Mouse (Mus musculus) granulocyte monocyte progenitor cell, adult 5-6 weeks (primary cell): ENCODE results near the gene Tfap4. TPM values are rescaled to one million over a fixed set of nuclear protein-coding genes. Genes with fewer than 3 reads are reported as not detected.
A peak's percentile ranks its signal among the peaks of the same experiment; 100 is the strongest.
"Not testable (repeated sequence)": the region's sequence is repeated elsewhere in the genome, so short reads cannot be mapped to it uniquely, and the experiment has no call there.

ENCODE experiments used
- ATAC-seq: replicated peaks from 2 replicates; pipeline ENCODE4 v1.8.0; 2016; ENCODE audit warnings: mild to moderate bottlenecking, moderate TSS enrichment, inconsistent platforms; ENCODE audit not compliant: poor library complexity, severe bottlenecking
- total RNA-seq, 2 experiments: library from RNA; stranded (forward) in 1 of 2; stranded (reverse) in 1 of 2; fragments of 200-712, 200-1000 nt in 1 of 2; fragments of >200 nt in 1 of 2; fragmentation: Nextera tagmentation in 1 of 2; gene quantifications; 2 replicates each; pipeline ENCODE4 v1.2.3; 2014 to 2017

Gene Tfap4
- total RNA-seq, 2 experiments from 2014 or later: 46.6 to 47.6 TPM

DNA sequence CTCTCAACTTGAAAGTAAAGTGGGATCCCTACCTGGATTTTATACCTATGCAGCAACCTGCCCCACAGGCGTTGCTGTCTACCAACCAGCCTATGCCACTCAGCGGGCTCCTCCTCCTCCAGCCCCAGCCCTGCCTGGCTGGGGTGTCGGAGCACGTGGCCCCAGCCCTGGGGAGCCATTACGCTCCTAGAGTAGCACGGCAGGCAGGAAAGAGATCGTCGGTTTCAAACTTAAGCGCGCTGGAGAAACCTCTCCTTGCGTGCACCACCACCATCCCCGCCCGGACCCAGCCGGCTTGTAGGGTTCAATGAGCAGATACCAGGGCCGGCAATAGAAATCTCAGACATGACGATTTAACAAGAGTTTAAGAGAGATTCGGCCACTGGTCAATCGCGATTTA is 1.7 kb downstream of the Tfap4 start:
- peak; percentile 34 for ATAC-seq

DNA sequence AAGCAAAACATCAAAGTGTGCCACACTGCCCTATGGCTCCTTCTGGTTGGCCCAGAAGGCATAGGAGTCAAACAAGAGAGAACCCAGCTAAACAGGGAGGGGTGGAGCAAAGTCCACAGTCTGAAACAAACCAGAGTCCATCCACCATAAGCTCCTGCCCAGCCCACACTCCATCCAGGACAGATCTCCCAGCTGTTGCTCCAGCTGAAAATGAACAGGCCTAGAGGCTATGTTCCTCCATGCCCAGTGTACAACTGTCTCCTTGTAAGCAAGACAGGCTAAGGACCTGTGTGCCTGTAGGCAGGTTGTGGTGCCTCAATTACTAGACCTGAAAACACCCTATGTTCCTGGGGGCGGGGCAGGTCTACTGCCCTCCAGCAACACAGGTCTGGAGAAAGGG is 2.6 kb downstream of the Tfap4 start:
- no peak for ATAC-seq

DNA sequence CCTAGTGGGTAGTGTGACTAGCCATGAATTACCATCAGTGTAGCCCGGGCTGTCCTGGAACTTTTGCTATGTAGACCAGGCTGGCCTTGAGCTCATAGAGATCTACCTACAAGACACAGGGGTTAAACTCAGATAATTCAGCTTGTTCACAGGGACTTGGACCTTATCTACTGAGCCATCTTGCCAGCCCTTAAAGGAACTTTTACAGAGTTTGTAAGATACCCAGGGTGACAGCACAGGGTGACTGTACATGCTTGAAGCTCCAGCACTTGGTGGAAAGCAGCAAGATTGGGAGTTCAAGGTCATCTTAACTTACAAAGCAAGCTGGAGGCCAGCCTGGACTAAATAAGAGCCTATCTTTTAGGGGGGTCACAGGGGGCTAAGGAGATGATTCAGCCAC is 4.1 kb downstream of the Tfap4 start:
- no peak for ATAC-seq

DNA sequence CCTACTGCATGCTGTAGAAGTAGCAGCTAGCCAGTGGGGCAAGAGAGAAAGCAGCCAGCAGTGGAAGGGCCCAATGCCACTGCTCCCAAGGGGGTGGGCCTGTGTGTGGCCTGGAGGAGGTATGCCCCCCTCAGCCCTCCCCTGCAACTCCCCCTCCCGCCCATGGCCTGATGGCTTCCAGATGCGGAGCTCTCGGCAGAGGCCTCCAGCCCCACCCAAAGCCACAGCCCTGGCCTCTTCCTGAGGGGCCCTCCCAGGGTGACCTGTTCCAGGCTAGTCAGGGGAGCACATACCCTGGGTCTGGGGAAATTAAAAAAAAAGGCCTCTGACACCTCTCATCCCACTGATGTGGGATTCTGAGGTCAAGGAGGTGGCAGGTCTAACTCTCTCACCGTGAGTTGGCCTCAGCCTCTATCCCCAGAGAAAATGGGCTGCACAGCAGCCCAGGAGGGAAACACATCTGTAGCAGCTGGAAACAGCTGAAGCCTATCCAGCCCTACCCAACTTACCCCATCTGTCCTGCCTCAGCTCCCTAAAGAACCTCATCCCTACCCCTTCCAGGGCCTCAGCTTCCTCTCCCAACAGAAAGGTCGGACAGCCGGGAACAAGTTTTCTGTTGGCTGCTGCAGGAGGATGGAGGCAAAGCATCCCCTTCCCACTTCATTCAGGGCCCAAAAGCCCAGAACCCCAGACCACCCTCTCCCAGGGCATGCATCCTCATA is 6.7 kb downstream of the Tfap4 start:
- peak; percentile 20 for ATAC-seq

DNA sequence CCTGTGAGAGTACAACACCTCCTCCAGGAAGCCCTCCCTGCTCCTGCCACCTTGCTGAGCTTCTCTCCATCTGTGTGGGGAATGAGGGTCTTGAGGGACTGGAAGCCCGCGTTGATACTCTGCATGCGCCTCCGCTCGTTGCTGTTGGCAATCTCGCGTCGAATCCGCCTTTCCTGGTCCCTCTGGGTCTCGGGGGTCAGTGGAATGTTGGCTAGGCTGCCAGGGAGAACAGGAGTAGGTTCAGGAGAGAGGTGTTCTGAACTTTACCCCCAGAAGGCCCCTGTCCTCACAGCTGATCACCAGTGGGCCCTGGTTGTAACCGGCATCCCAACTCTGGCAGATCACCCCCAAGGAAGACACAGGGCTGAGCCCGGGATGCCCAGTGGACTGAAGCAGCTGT is 7.8 kb downstream of the Tfap4 start:
- ATAC-seq: no peak

DNA sequence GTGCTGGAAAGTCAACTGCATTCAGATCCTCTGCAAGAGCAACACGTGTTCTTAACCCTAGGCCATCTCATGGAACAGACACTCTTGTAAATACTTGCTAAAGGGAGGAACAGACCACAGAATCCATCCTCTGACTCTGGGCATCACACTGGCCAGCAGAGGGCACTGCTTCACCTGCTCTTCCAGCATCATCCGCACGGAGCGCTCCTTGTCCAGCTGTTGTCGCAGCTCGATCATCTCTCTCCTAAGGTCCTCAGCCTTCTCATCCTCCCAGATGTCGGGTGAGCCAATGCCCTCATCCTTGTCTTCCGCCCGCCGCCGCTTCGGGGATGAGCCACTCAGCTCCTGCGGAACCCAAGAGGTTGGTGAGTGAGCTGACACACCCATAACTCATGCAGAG is 8.6 kb downstream of the Tfap4 start:
- peak; percentile 83 for ATAC-seq

DNA sequence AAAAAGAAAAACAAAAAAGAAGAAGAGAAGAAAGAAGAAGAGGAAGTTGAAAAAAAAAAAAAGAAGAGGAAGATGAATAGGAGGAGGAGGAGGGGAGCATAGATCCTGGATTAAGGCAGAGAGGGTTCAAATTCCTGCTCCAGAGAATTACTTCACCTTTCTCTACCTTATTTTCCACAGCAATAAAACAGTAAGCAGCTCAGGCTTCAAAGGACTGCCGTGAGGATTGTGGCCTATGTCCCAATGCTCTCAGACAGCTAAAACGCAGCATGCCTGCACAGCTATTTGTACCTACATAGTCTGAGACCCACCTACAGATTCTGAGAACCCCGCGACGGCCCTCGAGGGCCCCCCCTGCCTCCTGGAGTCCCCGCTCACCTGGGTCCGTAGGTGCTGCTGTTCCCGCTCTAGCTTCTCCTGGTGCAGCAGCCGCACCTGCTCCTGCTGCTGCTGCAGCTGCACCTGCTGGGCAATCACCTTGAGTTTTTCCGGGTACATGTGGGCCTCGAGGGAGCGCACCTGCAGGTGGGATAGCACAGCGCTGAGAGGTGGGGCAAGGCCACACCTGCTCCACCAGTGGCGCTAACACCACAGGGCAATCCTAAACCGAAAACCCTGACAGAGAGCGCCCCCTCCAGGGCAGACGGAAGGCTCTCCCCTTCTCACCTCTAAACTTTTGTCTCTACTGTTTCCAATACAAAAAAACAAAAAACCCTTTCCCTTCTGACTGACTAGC is 10.5 kb downstream of the Tfap4 start:
- ATAC-seq: no peak

DNA sequence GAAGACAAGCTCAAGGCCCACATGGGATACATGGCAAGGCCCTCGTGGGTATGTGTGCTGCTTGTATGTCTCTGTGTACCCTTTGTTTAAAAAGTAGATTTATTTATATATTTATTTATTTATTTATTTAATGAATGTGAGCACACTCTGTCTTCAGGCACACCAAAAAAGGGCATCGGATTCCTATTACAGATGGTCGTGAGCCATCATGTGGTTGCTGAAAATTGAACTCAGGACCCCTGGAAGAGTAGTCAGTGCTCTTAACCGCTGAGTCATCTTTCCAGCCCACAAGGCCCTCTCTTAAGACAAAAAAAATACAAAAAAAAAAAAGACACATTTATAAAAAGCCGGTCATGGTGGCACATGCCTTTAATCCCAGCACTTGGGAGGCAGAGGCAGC is 12.0 kb downstream of the Tfap4 start:
- ATAC-seq: no peak

DNA sequence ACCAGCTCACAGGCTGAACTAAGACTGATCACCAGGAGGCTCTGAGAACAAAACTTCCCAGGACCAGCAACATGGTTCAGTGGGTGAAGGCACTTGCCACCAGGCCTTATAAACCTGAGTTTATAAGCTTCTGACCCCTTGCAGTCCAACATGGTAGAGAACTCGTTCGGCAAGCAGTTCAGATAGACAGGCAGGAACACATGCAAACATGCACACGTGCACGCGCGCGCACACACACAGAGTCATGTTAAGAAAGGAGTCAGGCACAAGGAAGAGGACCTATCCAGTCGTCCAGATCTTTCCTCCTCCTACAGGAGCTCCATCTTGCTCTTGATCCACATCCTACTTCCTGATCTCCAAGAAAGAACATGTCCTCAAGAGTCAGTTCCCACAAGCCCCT is 12.8 kb downstream of the Tfap4 start:
- no peak for ATAC-seq

DNA sequence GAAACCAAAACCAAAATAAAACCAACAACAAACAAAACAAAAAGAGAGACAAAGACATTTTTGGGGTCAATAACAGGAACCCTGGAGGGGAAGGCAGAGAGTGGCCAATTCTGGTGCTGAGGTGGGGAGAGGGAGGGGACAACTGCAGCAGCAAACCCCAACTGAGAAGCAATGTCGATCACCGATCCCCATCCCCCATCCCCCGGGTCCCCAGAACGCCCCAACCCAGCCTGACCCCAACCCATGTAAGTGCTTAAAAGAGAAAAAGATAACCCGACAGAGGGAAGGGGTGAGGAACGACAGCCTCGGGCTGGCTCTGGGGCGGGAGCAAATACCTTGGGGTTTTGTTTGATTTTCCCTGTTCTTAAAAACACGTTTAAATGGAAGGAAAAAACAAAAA is 14.8 kb downstream of the Tfap4 start:
- no peak for ATAC-seq

DNA sequence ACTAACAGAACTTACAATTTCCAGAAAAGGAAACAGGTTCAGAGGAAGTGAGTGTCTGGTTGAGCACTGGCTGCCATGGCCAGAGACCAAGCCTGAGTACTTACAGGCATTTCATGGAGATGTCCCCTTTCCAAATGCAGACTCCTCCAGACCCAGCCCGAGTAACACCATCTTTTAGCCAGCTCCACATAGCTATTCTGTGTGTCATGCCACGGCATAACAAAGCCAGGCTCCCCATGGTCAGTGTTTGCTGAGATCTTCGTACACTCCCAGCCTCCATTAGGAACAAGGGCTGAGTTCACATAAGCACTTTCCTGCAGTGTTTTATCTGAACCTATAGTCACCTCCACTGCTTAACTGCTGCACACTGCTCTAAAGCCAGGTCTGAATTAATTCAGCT is 16.4 kb downstream of the Tfap4 start:
- no peak for ATAC-seq

DNA sequence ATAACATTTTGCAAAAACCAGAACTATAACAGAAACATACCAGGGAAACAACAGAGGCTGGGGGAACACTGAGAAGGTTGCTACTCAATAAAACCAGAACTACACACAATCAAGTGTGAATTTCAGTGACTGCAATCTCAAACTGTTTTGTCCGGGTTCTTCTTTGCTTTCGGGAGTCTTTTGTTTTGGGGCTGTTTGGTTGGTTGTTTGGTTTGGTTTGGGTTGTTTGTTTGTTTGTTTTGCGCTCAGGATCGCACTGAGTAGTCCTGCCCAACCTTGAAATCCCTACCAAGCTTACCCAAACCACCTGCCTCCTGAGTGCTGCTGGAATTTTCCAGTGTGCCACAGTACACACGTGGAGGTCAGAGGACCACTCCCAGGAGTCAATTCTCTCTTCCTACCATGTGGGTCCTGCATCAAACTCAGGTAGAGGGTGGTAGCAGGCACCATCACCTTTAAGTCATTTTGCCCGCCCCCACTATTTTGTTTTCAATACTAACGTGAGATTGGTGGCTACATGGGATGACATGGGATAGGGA is 17.3 kb downstream of the Tfap4 start:
- no peak for ATAC-seq

DNA sequence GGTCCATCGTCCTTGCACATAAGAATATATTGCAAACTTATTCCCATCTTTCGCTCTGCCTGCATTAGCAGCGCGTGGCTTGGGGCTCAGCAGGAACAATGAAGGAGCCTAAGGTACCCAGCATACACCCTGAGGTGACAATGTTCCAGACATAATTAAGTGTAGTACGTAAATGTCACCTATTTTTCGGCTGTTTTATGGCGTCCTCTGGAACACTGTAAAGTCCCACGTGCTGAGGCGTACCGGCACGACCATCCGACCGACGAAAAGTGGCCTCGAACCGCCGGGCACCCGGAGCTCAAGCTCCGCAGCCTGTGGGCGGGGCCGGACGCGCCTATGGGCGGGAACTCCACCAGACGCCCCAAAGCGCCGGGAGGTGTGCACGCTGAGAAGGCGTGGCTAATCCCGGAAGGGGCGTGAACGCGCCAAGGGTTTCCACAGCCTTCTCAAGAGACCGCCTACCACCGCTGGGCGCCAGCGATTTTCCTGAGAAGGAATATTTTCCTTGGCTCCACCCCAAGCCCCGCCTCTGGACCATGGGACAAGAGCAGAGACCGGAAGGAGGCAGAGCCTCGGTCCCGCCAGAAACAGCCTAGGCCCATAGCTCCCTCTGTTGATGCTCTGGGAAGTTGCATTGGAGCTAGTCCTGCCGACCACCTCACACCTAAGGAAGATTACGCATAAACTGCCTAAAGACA is 18.0 kb downstream of the Tfap4 start, which contains the start of gene Srl:
Gene Srl (minus strand): TSS at position 316 of the 698 bp plus-strand sequence.
- peak; percentile 94 for ATAC-seq

DNA sequence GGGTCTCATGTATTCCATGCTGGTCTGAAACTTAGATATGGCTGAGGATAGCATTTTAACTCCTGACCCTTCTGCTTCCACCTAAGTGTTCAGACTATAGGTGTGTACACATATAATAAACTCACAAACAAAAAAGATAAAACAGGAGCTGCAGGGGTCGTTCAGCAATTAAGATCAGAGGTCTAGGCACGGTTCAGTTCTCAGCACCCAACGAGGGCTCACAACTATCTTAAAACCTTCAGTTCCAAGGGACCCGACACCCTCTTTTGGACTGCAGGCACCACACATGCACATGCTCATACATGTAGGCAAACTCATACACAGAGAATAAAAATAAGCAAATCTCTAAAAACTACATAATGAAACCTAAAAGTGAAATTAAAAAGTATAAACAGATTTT is 18.6 kb downstream of the Tfap4 start:
- ATAC-seq: no peak

DNA sequence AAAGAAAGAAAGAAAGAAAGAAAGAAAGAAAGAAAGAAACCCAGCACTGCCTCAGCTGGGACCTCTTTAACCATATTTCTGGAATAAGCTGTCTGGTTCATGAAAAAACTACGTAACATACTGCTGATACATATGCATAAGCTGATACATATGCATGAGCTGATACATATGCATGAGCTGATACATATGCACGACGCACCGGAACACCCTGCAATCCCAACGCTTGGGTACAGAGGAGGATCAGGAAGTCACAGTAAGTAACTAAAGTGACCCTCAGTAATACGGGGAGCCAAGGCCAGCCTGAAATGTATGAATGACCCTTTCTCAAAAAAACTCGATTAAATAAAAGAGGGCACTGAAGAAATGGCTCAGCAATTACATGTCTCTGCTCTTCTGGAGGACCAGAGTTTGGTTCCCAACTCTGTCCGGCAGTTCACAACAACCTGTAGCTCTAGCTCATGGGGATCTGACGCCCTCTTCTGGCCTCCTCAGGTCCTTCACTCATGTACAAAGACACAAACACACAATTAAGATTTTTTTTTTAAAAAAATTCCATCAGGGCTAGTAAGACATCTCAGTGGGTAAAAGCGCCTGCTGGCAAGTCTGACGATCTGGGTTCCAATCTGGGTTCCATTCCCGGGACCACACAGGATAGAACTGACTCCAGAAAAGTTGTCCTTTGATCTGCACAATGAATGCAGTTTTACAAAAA is 19.4 kb downstream of the Tfap4 start:
- ATAC-seq: no peak

DNA sequence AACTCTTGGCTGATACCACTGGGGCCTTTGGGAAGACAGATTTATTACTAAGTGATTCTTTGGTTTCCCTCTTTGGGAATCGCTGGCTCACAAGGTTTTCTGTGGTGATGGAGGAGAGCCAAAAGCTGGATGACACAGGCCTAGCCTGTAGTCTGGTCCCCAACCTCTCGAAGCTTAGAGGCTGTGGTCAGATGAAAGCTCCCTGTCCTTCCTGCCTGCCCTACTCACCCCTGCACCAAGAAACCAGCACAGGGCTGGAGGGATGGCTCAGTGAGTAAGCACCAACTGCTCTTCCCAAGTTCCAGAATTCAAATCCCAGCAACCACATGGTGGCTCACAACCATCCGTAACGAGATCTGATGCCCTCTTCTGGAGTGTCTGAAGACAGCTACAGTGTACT is 20.1 kb downstream of the Tfap4 start:
- ATAC-seq: no peak

DNA sequence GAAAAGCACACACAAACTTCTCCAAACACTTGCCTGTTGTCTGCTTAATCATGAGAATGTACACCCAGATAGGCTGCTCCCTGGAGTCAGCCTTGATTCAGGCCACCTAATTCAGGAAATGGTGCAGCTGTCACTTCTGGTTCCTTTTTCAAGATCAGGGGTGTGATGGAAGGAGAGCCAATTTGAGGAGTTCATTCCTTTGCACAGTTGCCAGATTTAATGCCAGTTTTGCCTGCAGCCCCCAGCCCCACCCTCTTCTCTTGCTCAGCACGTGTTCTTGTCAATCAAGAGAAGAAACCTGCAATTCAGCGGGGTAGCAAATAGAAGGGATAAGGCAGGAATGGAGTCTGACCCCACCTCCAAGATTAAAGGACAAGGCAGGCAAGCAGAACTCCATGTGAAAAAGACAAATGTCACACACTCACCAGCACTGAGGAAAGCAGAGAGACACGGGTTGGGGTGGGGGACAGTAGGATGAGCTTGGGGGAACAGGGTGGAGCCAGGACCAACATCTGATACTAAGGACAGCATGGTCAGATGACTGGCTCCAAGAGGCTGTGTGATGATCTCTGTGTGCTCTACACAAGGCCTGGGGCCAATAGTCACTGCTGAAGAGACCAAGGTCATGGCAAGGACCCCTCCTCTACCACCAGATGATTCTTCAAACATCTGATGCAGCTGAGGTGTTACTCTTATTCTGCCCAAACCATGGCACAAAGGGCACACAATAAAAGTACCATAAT is 21.9 kb downstream of the Tfap4 start:
- no peak for ATAC-seq

DNA sequence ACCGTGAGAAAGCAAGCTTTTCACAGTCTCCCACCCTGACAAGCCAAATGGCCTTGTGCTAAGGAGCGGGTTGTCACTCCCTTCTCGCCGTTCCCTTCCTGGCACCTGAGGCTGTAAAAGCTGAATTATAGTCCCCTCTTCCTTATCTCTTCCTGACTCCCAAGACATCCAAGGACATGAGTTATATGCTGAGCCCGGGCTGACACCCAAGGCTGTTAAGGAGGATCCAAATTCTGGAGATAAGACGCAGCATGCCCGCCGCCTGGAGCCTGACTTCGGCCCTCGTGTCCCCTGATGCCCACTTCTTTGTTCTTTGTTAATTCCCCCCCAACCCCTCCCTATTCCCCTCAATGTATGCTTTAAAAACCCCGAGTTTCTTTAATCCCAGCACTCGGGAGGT is 32.3 kb downstream of the Tfap4 start:
- ATAC-seq: not testable (repeated sequence)

DNA sequence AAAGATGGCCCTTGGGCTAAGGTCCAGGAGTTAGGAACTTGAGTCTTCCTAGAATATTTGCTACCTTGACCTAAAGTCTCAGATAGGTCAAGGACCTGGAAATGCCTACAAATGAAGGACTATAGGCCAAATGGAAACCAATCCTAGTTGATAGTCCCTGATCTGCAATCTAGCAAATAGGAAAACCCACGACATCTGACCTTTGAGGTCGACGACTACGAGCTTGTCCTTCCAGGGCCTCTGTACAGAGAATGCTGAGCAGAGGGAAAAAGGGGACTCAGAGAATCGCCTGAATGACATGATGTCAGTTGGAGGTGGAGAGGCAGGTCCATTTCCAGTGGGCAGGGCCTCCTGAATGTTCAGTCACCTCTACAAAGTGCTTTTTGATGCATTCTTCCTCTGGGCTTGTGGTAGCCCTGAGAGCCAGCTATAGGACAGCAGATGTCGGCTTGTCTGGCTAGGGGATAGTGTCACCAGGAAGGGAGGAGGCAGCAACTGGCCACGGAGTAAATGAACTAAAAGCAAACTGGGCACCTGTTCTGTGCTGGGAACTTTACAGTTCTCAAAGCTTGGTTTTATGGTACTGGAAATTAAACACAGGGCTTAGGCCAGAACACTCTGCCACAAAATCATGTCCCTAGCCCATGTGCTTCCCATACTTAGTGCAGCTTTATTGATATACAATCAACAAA is 36.2 kb downstream of the Tfap4 start:
- ATAC-seq: no peak
